27 mouse cellular contexts compared by ENCODE assay signal in genomic region chr16:87582776-87583175, GRCm38 (mm10). TPM values are rescaled to one million over a fixed set of nuclear protein-coding genes. Genes with fewer than 3 reads are reported as not detected.
"Had no signal": no experiment of that assay in that cellular context is flagged by ENCODE, and none has a peak within 500 bp of the region (broad histone marks: within the 10 kb centered on the region; RNA-seq: fewer than 3 reads in every experiment).

No protein-coding gene starts in this region.

- H3K4me2 ChIP-seq: heart, embryonic 11.5 days; heart, embryonic 13.5 days; heart, embryonic 15.5 days; hindbrain, embryonic 13.5 days; intestine, embryonic 15.5 days; limb, embryonic 13.5 days; limb, embryonic 15.5 days; liver, embryonic 12.5 days had no signal

- H3K9me3 ChIP-seq: heart, embryonic 13.5 days; heart, embryonic 15.5 days; hindbrain, embryonic 13.5 days; intestine, embryonic 15.5 days; limb, embryonic 13.5 days; limb, embryonic 15.5 days; liver, embryonic 12.5 days had no signal

- H3K27me3 ChIP-seq: heart, embryonic 13.5 days; heart, embryonic 15.5 days; hindbrain, embryonic 13.5 days; intestine, embryonic 15.5 days; limb, embryonic 13.5 days; limb, embryonic 15.5 days; liver, embryonic 12.5 days had no signal

- ATAC-seq: hindbrain, embryonic 16.5 days; inflammation-experienced regulatory T-cells, adult 6 months; intestine, embryonic 15.5 days; intestine, postnatal 0 days; liver, embryonic 12.5 days had no signal

- H3K4me3 ChIP-seq: heart, adult 2 months; heart, embryonic 13.5 days; heart, embryonic 15.5 days; hindbrain, embryonic 13.5 days; intestine, embryonic 15.5 days; layer of hippocampus, adult 2 months; left cerebral cortex, adult 2 months; limb, embryonic 13.5 days; limb, embryonic 15.5 days; liver, embryonic 12.5 days had no signal

- H3K4me1 ChIP-seq: heart, embryonic 13.5 days; heart, embryonic 15.5 days; hindbrain, embryonic 13.5 days; intestine, embryonic 15.5 days; limb, embryonic 13.5 days; liver, embryonic 12.5 days had no signal

- DNase-seq: gastrocnemius, postnatal 14 days; gastrocnemius, postnatal 36 days; heart, adult 11 months; heart, adult 2 months; heart, postnatal 14 days; heart, postnatal 36 days; kidney, adult 18-20 months; kidney, postnatal 10 days; kidney, postnatal 4 days had no signal

- H3K27ac ChIP-seq: heart, adult 2 months; heart, embryonic 13.5 days; heart, embryonic 15.5 days; hindbrain, embryonic 13.5 days; intestine, embryonic 15.5 days; layer of hippocampus, adult 2 months; left cerebral cortex, adult 2 months; limb, embryonic 13.5 days; limb, embryonic 15.5 days; liver, embryonic 12.5 days; liver, embryonic 14.5 days had no signal

- H3K9ac ChIP-seq: heart, embryonic 13.5 days; heart, embryonic 15.5 days; hindbrain, embryonic 13.5 days; intestine, embryonic 15.5 days; limb, embryonic 13.5 days; limb, embryonic 15.5 days; liver, embryonic 12.5 days; liver, embryonic 14.5 days had no signal

- H3K36me3 ChIP-seq: heart, embryonic 13.5 days; heart, embryonic 15.5 days; hindbrain, embryonic 13.5 days; intestine, embryonic 15.5 days; limb, embryonic 13.5 days; limb, embryonic 15.5 days; liver, embryonic 12.5 days had no signal

RNA-seq across cellular contexts. Expression of gene Map3k7cl, which starts 29.6 kb away (rescaled TPM):
- total RNA-seq: hematopoietic stem cell, adult 5-6 weeks; liver, adult 2 months had no signal
- polyA plus RNA-seq: heart, embryonic 11.5 days; hindbrain, embryonic 11.5 days; hindbrain, embryonic 16.5 days; inflammation-experienced regulatory T-cells, adult 6 months; limb, embryonic 11.5 days; liver, adult 2 months; liver, embryonic 12.5 days had no signal
